Mouse (Mus musculus) limb, embryonic 10.5 days (tissue): ENCODE results near the gene Ppm1l. TPM values are rescaled to one million over a fixed set of nuclear protein-coding genes. Genes with fewer than 3 reads are reported as not detected.

Source experiments
- DNase-seq: peaks from one replicate; pipeline ENCODE4 v3.0.0-alpha.2; 2017; ENCODE audit warnings: low spot score
- H3K27ac ChIP-seq: fragments of 300-500 bp; sonication (generic); 2 replicates; pipeline ENCODE4 v1.5.1; 2016; ENCODE audit warnings: mild to moderate bottlenecking
- H3K27me3 ChIP-seq: fragments of 300-500 bp; sonication (generic); 2 replicates; pipeline ENCODE4 v1.6.1; 2016; ENCODE audit warnings: low read depth, mild to moderate bottlenecking; ENCODE audit not compliant: poor library complexity, severe bottlenecking
- H3K36me3 ChIP-seq: fragments of 300-500 bp; sonication (generic); 2 replicates; pipeline ENCODE4 v1.6.1; 2016; ENCODE audit warnings: mild to moderate bottlenecking, moderate library complexity
- H3K4me1 ChIP-seq: fragments of 300-500 bp; sonication (generic); 2 replicates; pipeline ENCODE4 v1.6.1; 2016
- H3K4me3 ChIP-seq: fragments of 300-500 bp; sonication (generic); 2 replicates; pipeline ENCODE4 v1.5.1; 2016; ENCODE audit warnings: mild to moderate bottlenecking, moderate library complexity
- H3K9me3 ChIP-seq: fragments of 300-500 bp; sonication (generic); replicated peaks from 2 replicates; pipeline ENCODE4 v1.6.1; 2016; ENCODE audit warnings: mild to moderate bottlenecking
- WGBS: fragments of 180-500 bp; shearing (Covaris S2); methylation state at CpG from one replicate; pipeline ENCODE4 v1.1.7; 2016; 5-methylcytosine and 5-hydroxymethylcytosine counted together
- polyA plus RNA-seq: library from polyadenylated mRNA; unstranded; fragments of >200 nt; fragmentation: Nextera tagmentation; extraction: Ambion mirVana; gene quantifications from 2 replicates; pipeline ENCODE4 v1.2.1, GENCODE M21; 2016

Ppm1l gene
- polyA plus RNA-seq, 1 experiment from 2014 or later = 9.5 TPM

- 0 out of 2 replicates have a peak, but pooled peaks cover 3% of the 10 kb centered on the region for H3K36me3 ChIP-seq
- peaks cover 13% of the 10 kb centered on the region for H3K4me1 ChIP-seq
- 0 out of 2 replicates have a peak, but pooled peaks cover 2% of the 10 kb centered on the region for H3K27me3 ChIP-seq
- H3K27ac ChIP-seq = no peak overlapping the region
- H3K9me3 ChIP-seq = 0 out of 2 replicates have a peak, but pooled peaks cover 2% of the 10 kb centered on the region
- DNase-seq = no peak
- H3K4me3 ChIP-seq = no peak overlapping the region
- WGBS = 76% methylated on average over 9 of the region's 9 CpGs
These were observed 277.4 kb downstream of the Ppm1l start for GRCm38 (mm10) chr3:69594071-69594470.

GRCm38 (mm10) chr3:69596116-69596515 is 279.5 kb downstream of the Ppm1l start:
- Histone ChIP-seq H3K27ac (no peak overlapping the region), H3K9me3 (no peaks in the 10 kb centered on the region), H3K4me3 (no peak overlapping the region), H3K27me3 (0 out of 2 replicates have a peak, but pooled peaks cover 9% of the 10 kb centered on the region), H3K4me1 (peaks cover 16% of the 10 kb centered on the region), H3K36me3 (0 out of 2 replicates have a peak, but pooled peaks cover 3% of the 10 kb centered on the region)
- no peak for DNase-seq
- 89% methylated on average over 3 of the region's 3 CpGs for WGBS

GRCm38 (mm10) chr3:69597211-69597610 is 280.6 kb downstream of the Ppm1l start:
- H3K4me3 ChIP-seq = peak overlapping the region; percentile 82; the same call in 1 of the 2 replicates
- no peak for DNase-seq
- peaks cover 16% of the 10 kb centered on the region for H3K4me1 ChIP-seq
- no peak overlapping the region for H3K27ac ChIP-seq
- no peaks in the 10 kb centered on the region for H3K36me3 ChIP-seq
- WGBS = 92% methylated on average over 6 of the region's 6 CpGs
- H3K27me3 ChIP-seq = 0 out of 2 replicates have a peak, but pooled peaks cover 9% of the 10 kb centered on the region
- H3K9me3 ChIP-seq = no peaks in the 10 kb centered on the region

- Histone ChIP-seq H3K36me3 (no peaks in the 10 kb centered on the region), H3K27ac (peak overlapping the region; percentile 92), H3K4me1 (peaks cover 16% of the 10 kb centered on the region), H3K9me3 (no peaks in the 10 kb centered on the region), H3K4me3 (peak overlapping the region; percentile 82), H3K27me3 (0 out of 2 replicates have a peak, but pooled peaks cover 9% of the 10 kb centered on the region)
- DNase-seq = no peak
- 9% methylated on average over 7 of the region's 7 CpGs for WGBS
These were observed 281.2 kb downstream of the Ppm1l start for GRCm38 (mm10) chr3:69597816-69598215.

- WGBS = under 1% methylated on average over 98 of the region's 99 CpGs
- 0 out of 2 replicates have a peak, but pooled peaks cover 9% of the 10 kb centered on the region for H3K27me3 ChIP-seq
- peak within 1 kb of the TSS; percentile 82 for H3K4me3 ChIP-seq
- peaks cover 16% of the 10 kb centered on the region for H3K4me1 ChIP-seq
- no peaks in the 10 kb centered on the region for H3K36me3 ChIP-seq
- peak; percentile 72 for DNase-seq
- no peaks in the 10 kb centered on the region for H3K9me3 ChIP-seq
- H3K27ac ChIP-seq = peak within 1 kb of the TSS; percentile 92
These were observed 281.9 kb downstream of the Ppm1l start, which contains the start of gene B3galnt1 for GRCm38 (mm10) chr3:69598261-69599165. Gene B3galnt1, minus strand, starts transcription at chr3:69598960.

GRCm38 (mm10) chr3:69599166-69599500 is 282.5 kb downstream of the Ppm1l start:
- peak overlapping the region; percentile 92 for H3K27ac ChIP-seq

GRCm38 (mm10) chr3:69606923-69607322 is 290.3 kb downstream of the Ppm1l start:
- 0 out of 2 replicates have a peak, but pooled peaks cover 3% of the 10 kb centered on the region for H3K4me1 ChIP-seq
- no peaks in the 10 kb centered on the region for H3K36me3 ChIP-seq
- 92% methylated on average over 1 of the region's 1 CpGs for WGBS
- no peak overlapping the region for H3K4me3 ChIP-seq
- no peak overlapping the region for H3K27ac ChIP-seq
- DNase-seq = no peak
- no peaks in the 10 kb centered on the region for H3K27me3 ChIP-seq
- H3K9me3 ChIP-seq = no peaks in the 10 kb centered on the region

More at GRCm38 (mm10) chr3:69599166-69599500, 282.5 kb downstream of the Ppm1l start:
- Histone ChIP-seq H3K36me3 (no peaks in the 10 kb centered on the region), H3K27me3 (0 out of 2 replicates have a peak, but pooled peaks cover 9% of the 10 kb centered on the region), H3K4me1 (peaks cover 16% of the 10 kb centered on the region), H3K9me3 (no peaks in the 10 kb centered on the region), H3K4me3 (peak overlapping the region; percentile 82)
- DNase-seq = no peak
- WGBS = 20% methylated on average over 5 of the region's 5 CpGs

GRCm38 (mm10) chr3:69607468-69607867 is 290.8 kb downstream of the Ppm1l start:
- Histone ChIP-seq H3K4me3 (no peak overlapping the region), H3K4me1 (0 out of 2 replicates have a peak, but pooled peaks cover 3% of the 10 kb centered on the region), H3K9me3 (0 out of 2 replicates have a peak, but pooled peaks cover 3% of the 10 kb centered on the region), H3K27me3 (no peaks in the 10 kb centered on the region), H3K27ac (no peak overlapping the region), H3K36me3 (no peaks in the 10 kb centered on the region)
- WGBS = 14% methylated on average over 1 of the region's 1 CpGs
- no peak for DNase-seq

GRCm38 (mm10) chr3:69607909-69608308 is 291.2 kb downstream of the Ppm1l start:
- H3K4me1 ChIP-seq = 0 out of 2 replicates have a peak, but pooled peaks cover 3% of the 10 kb centered on the region
- H3K36me3 ChIP-seq = no peaks in the 10 kb centered on the region
- 91% methylated on average over 5 of the region's 5 CpGs for WGBS
- H3K27me3 ChIP-seq = no peaks in the 10 kb centered on the region
- no peak overlapping the region for H3K4me3 ChIP-seq
- no peak for DNase-seq
- H3K27ac ChIP-seq = no peak overlapping the region
- 0 out of 2 replicates have a peak, but pooled peaks cover 3% of the 10 kb centered on the region for H3K9me3 ChIP-seq

Other genes with a start within 250 kb of the Ppm1l start
- gene Kpna4, start 189.7 kb upstream of the Ppm1l start, polyA plus RNA-seq = 31.3 and 34.6 TPM in 2 replicates
- gene Arl14, start 94.4 kb upstream of the Ppm1l start, polyA plus RNA-seq = not detected in 2 replicates